Mouse (Mus musculus) liver, adult 2 months (tissue): ENCODE data around the gene Kdm1b.

Experiments
- CTCF ChIP-seq: fragments of 200-500 bp; IDR thresholded peaks from 2 replicates; pipeline ENCODE4 v1.5.1; 2011; ENCODE audit warnings: low read depth, low read length, control low read depth
- POLR2A ChIP-seq: fragments of 200-500 bp; IDR thresholded peaks from 2 replicates; pipeline ENCODE4 v1.6.1; 2011; ENCODE audit warnings: low read length, control low read depth; ENCODE audit not compliant: insufficient read depth; ENCODE audit errors: extremely low read depth

DNA sequence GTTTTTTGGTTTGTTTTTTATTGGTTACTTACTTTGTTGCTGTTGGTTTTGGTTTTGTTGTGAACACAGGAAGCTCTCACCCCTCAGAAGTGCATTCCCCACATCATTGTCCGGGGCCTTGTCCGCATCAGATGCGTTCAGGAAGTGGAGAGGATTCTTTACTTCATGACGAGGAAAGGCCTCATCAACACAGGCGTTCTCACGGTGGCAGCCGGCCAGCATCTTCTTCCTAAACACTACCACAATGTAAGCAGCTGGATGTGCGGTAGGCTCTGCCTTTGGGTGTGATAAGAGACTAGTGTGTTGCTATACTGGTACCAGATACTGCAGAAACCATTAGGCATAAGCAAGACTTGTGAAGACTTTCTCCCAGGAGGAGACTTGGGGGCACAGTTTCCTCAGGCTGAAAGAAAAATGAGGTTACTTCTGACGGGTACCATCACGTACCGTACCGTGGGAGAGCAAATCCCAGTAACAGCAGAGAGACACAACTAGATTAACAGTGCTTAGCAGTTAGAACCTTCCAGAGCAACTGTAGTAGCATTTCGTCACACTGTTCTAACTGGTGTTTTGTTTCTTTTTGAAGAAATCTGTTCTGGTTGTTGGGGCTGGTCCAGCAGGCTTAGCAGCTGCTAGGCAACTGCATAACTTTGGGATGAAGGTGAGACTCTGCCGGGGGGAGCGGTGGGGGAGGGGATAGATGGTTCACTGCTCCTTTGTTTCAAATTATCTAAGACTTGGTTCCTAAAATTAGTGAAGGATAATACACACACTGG lies 20.9 kb downstream of the Kdm1b start:
- TF ChIP-seq POLR2A (no peak), CTCF (no peak)
